Mouse (Mus musculus) embryo, embryonic 11.5 days (tissue): ENCODE data around the gene Tmcc3.
A peak's percentile ranks its signal among the peaks of the same experiment; 100 is the strongest.
"Not testable (repeated sequence)": the region's sequence is repeated elsewhere in the genome, so short reads cannot be mapped to it uniquely, and the experiment has no call there.

Experiments used
- DNase-seq: peaks from one replicate; pipeline ENCODE4 v3.0.0-alpha.2; 2012; ENCODE audit warnings: low read depth, low spot score

Tmcc3 gene

GRCm38 (mm10) chr10:94514506-94515178, 202.9 kb downstream of the Tmcc3 start:
- peak; percentile 30 for DNase-seq

- DNase-seq = peak; percentile 45
Measured at GRCm38 (mm10) chr10:94515179-94515545, 203.4 kb downstream of the Tmcc3 start.

DNA sequence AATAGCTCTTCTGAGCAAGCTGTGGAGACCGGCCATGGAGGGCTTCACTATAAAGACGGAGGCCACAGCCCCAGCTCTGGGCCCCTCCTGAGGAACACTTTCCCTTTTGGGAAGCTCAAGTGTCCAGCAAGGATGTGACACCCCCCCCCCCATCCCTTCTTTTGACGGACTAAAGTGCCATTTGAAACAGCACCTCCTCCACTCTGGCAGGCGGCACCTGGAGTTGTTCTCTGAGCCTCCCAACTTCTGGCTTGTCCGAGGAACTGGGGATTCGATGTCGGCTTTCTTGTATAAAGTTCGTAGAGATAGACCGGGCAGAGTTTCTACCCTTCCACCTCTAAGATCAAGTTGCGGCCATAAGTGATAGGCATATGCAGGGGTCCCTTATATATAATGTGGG, 203.8 kb downstream of the Tmcc3 start:
- no peak for DNase-seq

- no peak for DNase-seq
Measured at GRCm38 (mm10) chr10:94519887-94520286, 208.1 kb downstream of the Tmcc3 start.

DNA sequence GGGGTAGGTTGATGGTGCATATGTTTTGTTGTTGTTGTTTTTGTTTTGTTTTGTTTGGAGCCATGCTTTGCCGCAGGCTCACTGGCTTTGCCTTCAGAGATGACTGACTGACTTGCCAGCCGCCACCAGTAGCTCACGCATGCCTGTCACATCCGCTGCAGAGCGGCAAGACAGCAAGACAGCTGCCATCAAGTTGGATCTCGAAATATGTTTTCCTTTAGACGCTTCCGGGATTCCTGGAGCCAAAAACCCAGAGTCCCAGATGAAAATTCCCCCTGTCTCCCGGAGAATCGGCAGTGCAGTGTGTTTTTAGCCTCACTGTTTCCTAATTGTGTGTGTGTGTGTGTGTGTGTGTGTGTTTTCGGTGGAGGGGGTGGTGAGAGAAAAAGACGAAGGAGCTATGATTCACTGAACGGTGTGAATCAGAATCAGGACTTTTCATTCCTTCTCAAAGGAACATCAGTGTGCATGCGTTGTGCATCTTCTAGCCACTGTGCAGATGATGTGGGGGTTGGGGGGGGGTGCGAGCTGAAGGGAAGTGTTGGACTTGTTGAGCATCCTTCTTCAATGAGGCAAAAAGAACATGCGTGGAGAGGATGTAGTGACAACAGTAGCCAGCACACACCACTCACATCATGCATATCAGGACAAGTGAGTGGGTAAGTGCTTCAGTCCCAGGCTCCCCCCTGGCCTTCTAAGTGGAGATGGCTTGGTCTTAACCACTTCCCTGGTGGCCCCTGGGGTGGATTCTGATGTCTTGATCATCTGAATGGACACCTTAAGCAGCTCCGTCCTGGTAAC, 208.8 kb downstream of the Tmcc3 start:
- no peak for DNase-seq

GRCm38 (mm10) chr10:94521107-94521401, 209.3 kb downstream of the Tmcc3 start:
- no peak for DNase-seq

DNA sequence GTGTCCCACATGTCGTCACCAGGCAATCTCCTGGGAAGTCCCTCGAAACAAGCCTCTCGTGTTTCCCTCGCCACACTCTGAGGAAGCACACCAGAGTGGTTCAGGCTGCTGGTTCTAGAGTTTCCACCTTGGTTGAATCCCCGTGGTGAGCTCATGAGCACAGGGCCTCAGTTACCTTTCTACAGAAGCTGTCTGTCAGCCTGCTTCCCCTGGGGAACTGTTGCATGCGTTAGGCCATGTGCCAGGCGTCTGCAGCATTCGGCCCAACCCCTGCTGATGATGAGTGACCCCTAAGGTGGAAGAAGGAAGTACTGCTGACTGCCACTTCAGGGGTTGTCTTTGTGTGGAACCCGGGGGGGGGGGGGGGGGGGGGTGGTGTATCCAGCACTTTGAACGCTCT, 210.0 kb downstream of the Tmcc3 start:
- no peak for DNase-seq

GRCm38 (mm10) chr10:94523297-94523696, 211.5 kb downstream of the Tmcc3 start:
- DNase-seq = no peak

DNA sequence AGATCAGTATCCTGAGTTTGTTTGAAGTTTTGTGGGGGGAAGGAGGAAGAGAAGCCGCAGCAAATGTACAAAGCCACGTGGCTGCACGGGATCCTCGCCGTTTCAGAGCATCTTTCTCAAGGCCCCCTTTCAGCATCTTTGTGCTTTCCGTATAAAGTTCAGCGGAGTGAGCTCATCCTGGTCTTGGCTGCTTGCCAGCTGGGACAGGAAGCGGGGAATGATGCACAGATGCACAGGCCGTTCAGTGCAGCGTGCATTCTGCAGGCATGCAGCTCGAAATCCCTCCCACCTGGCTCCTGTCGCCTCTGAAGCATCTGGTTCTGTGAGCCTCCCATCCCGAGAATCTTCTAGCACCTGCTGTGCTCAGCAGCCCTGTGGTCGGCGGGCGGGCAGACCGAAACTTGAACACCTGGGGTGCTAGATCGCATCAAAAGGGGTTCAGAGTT, 212.0 kb downstream of the Tmcc3 start:
- DNase-seq = peak; percentile 62

GRCm38 (mm10) chr10:94524966-94525365, 213.2 kb downstream of the Tmcc3 start:
- DNase-seq = no peak

DNA sequence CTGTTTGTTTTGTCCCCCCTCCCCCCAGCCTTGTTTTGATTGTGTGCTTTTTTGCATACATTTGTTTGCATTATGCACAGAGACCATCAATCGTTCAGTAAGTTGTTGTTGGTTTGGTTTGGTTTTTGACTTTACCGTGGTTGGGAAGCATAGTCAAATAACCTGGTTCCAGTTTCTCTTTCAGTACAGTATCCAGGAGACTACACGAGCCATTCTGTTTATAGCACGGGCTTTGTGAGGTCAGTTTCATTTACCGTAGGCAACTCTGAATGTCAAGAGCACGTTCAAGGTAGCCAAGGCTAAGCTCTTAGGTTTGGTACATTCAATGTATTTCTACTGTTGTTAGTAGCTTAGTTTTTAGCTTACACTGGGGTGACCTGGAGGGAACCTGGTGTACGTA, 214.0 kb downstream of the Tmcc3 start:
- DNase-seq = no peak

DNA sequence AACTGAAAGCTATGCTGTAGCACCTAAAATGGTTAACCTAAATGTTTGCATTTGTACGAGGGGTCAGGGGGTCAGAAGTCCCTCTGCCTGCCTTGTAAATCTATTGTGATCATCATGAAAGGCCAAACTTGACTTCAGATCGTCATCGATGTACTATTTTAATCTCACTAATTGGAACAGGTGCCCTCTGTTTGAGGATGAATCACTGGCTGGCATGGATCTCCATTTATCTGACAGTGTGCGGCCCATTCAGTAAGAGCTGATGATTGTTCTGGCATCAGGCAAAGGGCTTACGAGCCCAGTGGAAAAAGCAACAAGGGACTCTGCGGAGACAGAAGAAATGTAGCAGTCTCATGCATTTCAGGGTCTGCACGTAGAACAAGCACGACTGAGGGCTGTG, 215.1 kb downstream of the Tmcc3 start:
- no peak for DNase-seq

DNA sequence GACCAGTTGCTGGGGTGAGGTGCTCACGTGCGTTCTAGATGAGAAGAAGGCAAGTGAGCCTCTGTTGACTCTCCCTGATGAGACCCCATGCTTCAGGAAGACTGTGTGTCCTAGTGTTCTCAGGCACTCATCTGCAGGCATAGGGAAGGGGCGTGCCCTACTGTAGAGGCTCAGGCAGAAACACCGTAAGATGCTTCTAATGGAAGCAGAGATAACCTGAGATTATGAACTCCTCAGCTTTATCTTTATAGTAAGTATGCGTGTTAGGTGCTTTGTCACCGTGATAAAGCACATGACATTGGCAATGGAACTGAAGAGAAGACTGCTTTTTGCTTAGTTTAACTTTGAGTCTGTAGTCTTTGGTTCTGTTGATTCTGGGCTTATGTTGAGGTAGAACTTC, 215.5 kb downstream of the Tmcc3 start:
- DNase-seq = no peak

GRCm38 (mm10) chr10:94530079-94530478, 218.3 kb downstream of the Tmcc3 start:
- no peak for DNase-seq

DNA sequence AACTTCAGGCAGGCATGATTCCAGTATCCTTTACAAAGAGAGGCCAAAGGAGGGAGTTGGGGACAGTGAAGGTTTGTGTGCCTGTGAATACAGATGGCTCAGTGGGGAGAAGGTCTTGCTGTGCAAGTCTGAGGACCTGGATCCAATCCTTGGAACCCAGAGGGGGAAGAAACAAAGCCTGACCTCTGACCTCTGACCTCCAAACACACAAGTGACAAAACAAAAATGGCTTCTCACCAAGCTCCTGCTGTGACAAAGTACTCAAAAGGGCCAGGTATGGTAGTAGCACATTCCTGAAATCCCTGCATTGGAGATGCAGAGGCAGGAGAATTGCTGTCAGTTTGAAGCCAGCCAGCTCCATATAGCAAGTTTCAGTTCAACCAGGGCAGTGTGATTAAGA, 219.7 kb downstream of the Tmcc3 start:
- DNase-seq = no peak

DNA sequence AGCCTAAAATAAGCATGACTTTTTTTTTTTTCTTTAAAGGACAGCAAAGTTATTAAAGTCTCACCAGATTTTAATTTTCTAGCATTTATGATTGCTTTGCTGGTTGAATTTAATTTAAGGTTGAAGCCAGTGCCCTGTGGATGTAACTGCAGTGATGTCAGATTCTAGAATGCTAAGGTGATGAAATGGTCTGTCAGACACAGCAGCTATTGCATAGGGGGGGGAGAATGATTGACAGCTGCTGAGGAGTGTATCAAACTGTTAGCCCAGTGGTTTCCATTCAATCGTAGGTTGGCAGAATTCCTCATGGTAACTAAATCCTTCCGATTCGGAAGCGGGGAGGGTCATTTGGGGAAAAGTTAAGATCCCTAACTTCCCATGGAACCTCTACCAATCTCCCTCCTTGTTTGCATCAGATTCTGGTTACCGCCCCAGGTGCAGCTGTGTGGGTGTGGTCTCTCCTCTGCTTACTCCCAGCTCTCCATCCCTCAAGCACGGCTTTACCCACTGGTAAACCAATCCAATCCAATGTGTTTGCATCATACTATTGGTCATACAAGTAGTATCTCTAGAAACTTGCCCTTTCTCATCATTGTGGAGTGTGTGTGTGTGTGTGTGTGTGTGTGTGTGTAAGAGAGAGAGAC, 221.5 kb downstream of the Tmcc3 start:
- DNase-seq = no peak

- not testable (repeated sequence) for DNase-seq
Measured at GRCm38 (mm10) chr10:94538623-94539022, 226.9 kb downstream of the Tmcc3 start.

GRCm38 (mm10) chr10:94540241-94540640, 228.5 kb downstream of the Tmcc3 start:
- DNase-seq = no peak

DNA sequence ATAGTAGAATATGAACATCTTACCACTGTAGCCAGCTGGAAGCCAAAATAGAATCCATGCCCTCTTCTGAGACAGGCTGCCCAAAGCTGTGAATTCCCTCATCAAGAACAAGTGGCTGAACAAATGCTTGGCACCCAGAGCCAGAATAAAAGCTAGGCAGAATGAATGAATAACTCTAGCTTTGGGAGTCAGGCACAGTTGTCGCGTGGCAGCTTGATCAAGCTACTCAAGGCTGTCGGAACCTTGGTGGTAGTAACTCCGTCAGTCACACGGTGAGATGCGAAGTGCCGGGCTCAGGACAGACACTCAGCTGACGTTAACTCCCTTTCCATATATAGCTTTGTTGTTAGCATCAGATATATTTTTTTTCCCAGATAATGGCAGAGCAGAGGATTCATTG, 232.2 kb downstream of the Tmcc3 start:
- no peak for DNase-seq

DNA sequence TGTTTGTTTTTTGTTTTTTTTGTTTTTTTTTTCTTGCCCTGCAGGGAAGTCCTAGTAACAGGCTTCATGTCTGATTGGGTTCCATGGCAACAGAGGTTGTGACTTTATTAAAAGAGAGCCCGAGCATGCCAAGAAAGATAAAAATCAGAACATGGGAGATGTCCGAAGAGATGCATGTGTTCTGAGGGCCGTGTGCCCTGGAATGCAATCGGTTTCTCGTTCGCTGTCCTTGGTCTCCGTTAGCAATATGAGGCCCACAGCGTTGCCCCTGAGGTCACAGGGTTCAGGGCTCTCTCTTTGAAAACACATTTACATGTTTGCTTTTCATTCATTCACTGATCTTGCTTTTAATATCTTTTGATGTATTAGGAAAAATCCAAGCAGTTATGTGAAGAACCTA, 233.1 kb downstream of the Tmcc3 start:
- DNase-seq = no peak

DNA sequence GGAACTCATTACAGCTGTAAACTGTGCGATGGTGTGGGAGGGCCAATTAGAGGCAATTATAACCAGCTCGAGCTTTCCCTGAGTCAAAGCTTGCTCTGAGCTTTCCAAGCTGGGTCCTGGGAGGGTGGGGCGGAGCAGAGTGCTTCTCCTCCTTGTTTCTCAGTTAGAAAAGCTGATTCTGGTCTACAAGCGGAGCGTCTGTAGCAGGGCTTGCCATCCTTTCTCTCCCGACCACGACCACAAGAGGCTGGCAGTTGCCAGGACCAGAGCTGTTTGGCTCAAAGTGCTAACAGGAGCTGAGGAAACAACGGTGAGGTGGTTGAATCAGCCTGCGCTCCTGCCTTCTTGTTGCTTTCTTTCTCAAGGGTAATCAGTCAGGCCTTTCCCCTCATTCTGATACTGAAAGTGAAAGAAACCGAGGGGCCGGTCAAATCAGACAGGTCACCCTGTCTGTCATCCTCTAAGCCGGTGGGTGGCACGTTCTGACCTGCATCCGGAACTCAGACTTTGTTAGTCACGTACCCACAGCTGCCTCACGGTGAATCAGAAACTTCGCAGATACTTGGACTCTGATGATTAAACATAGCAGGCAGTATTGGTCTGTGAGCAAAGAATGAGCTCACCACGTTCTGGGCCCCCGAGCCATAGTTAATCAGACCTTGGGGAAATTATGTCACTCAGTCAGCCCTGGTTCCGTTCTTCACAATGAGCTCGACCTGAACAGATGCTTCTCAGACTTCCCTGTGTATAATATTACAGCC, 233.7 kb downstream of the Tmcc3 start:
- no peak for DNase-seq

- no peak for DNase-seq
Measured at GRCm38 (mm10) chr10:94546617-94547016, 234.9 kb downstream of the Tmcc3 start.
